Mouse (Mus musculus) ES-Bruce4 (cell line): ENCODE measurements around the gene Ankrd34a.

Experiments
- CTCF ChIP-seq: IDR thresholded peaks from one replicate; pipeline ENCODE4 v1.8.1; 2011; ENCODE audit warnings: low read depth, low read length
- POLR2A ChIP-seq: IDR thresholded peaks from one replicate; pipeline ENCODE4 v1.8.1; 2011; ENCODE audit warnings: low read length; ENCODE audit not compliant: insufficient read depth

DNA sequence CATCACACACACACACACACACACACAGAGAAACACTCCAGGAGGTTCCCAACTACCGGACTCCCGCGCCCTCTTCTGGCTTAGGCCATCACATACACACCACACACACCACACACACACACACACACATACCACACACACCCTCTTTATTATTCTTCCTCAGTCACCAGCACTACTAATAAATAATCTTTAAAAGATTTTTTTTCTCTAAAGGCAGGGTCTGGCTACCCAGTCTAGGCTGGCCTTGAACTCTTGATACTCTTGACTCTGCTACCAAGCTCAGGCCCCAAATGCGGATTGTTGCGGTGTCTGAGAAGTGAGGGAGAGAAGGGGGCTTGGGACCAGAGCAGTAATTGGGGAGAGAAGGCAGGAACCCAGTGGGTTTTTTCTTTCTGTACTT lies 1.6 kb upstream of the Ankrd34a start:
- no peak for TF ChIP-seq POLR2A
- no peak for TF ChIP-seq CTCF
